Mouse (Mus musculus) megakaryocyte, embryonic 14.5 days (primary cell): ENCODE results near the gene Ice2.

Source experiments
- FLI1 ChIP-seq: IDR thresholded peaks from 2 replicates; pipeline ENCODE4 v1.6.1; 2012; ENCODE audit warnings: low read length, inconsistent platforms, mixed read lengths
- GATA1 ChIP-seq: IDR thresholded peaks from 3 replicates; pipeline ENCODE4 v1.6.1; 2012; ENCODE audit warnings: mixed read lengths, low read length, inconsistent platforms, borderline replicate concordance

DNA sequence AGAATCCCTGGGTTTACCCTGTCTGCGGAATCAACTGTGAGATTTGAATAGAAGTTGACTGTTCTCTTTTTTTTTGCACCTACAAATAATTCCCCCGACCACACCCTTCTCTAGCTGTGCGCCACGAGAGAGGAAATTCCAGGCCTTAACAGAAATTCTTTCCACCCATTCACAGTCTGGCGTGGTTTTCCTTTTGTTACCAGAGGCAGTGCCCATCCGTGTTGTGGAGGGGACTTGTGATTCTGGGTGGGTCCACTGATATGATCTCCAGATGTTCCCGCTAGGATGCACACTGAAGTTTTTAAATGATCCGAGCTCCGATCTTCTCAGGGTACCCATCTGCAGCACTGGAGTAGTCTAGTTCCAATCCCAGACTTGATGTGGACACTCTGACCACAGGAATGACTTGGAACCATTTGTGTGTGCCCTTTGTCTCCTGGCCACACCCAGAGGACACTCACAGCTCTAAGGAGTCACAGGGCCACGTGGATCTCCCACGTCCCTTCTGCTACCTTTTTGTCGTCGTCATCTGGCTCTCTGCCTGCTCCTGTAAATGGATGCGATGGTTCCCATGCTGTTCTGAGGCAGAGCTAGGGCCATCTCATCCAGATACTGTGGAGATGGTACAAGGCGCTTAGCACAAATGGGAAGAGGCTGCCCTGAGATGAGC lies 58.8 kb downstream of the Ice2 start:
- TF ChIP-seq GATA1 (no peak), FLI1 (no peak)
